Mouse (Mus musculus) thymus, postnatal 4 days (tissue): ENCODE data around the gene Zfp553.
A peak's percentile ranks its signal among the peaks of the same experiment; 100 is the strongest.

Source experiments
- DNase-seq: peaks from one replicate; pipeline ENCODE4 v3.0.0; 2021

Gene Zfp553

DNA sequence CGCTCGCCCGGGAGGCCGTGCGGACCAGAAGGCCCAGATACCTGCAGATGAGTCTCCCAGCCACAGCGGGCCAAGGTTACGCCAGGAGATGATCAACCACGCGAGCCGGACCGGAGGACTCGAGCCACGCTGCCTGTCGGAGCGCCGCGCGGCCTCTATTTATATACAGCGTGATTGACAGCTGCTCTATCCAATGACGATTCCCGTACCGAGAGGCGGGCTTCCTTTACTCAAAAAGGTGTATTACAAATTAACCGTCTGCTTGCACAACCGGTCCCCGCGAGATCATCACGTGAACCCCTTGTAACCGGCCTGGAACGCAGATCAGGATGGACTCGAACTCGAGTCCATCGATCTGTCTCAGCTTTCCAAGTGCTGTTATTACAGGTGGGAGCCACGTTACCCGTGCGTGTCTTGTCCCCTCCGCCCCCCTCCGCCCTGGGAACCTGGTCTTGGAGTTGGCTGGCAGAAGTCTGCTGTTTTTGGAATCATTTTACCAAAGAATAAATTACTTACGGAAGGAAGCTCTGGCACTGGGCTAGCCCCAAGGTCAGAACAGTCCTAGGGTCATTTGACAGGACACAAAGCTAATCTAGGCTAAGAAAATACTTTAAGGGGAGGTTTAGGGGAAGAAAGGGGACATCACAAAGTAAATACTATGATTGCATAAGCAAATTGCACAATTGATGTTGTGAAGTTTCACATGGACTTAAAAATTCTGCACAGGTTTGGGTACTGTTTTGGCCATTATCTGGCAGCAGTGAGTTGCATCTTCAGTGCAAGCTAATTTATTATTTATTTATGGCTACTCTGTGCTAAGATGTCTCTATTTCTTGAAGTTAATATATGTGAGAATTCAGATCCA is 41.3 kb downstream of the Zfp553 start, which contains the start of gene Sephs2:
Sephs2 (minus strand) TSS at position 131 of the 865 bp plus-strand sequence.
- DNase-seq: peak; percentile 93

DNA sequence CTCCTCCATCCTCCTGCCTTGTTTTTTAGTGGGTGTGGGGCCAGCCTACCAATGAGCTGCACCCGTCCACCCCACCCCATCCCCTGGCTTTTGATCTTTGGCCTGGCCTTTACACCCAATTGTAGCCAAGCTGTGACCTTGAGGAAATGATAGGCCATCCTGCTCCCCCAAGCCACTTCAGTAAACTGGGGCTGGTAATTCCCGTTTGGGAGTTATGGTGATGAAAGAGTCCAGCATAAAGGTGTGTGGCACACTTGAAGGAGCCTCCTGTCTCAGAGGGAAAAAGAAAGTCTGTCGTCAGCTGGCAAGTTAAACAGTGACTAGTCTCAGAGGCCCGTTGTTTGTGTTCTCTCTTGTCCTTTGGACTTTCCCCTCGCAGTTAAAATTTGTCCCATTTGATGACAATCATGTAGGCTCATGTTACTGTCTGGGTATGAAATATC is 43.7 kb downstream of the Zfp553 start:
- no peak for DNase-seq

DNA sequence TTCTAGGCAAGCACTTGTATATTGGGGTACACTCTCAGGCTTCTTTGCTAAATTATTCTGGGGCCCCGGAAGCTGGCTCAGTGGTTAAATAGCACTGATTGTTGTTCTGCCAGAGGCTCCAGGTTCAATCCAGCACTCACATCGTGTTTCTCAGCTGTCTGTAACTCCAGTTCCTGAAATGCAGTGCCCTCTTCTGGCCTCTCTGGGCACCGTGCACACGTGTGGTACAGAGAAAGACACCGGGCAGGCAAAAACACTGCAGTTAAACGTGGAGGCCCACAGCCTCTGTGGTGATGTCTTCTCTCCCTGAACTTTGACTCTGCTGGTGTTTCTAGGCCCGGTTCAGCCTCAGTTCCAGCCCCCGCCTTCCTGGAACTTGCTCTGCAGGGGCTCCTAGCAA is 45.5 kb downstream of the Zfp553 start:
- DNase-seq: peak; percentile 85

DNA sequence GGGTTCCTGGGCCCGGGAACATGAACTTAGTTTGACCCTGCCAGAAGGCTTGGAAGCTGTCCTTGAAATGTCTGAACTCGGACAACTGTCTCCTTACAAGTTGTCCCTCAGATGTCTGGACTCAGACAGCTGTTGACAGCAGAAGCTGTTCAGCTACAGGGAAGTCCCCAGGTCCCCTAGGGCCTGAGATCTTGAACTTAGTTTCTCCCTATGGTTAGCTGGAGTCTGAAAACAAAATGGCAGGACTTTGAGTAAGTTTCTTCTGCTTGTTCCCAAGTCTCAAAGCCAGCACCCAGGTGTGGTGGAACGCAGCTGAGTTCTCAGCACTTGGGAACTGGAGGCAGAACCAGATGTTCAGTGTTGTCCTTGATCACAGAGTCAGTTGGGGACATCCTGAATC is 47.2 kb downstream of the Zfp553 start:
- DNase-seq: peak; percentile 57

DNA sequence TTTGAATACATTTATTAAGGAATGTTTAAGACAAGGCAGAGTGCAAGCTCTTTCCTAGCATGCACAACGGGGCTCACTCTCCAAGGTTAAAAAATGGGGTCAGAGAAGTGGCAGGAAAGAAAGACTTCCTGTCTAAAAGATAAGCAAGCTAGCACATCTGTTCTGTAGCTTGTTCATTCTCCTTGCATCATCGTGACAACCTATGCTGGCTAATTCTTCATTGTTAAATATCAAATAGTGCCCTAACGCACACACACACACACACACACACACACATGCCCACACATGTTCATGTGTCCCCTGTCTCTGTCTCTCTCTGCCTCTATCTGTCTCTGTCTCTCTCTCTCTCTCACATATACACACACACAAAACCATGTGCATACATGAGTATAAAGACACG is 48.3 kb downstream of the Zfp553 start:
- DNase-seq: no peak

DNA sequence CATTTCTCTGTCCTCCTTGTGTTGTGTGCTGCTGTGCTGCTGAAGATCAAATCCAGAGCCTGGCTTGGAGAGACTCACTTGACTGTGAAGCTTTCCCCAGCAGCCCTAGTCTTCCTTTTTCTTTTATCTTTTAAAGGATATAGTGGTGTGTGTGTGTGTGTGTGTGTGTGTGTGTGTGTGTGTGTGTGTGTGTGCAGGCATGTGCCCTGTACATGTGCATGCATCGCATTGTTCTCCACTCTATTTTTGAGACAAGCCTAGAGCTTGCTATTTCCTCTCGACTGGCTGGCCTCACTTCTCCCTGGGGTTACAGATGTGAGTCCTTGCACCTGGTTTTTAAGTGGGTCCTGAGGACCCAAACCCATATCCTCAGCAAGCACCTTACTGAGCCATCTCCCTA is 49.3 kb downstream of the Zfp553 start:
- peak; percentile 53 for DNase-seq

DNA sequence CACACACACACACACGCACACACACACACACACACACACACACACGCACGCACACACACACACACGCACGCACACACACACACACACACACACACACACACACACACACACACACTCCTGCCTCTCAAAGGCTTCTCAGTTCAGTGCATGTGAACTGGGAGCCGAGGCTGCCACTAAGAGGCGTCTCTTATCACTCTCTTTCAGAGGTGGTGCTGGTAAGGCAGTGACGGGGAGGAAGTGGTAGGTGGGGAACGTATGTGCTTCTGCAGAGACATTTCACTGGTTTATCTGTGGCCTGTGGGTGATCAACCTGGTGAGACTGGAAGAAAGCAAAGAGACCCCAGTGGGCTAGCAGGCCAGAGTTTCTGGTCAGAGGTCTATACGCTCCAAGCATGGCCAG is 52.3 kb downstream of the Zfp553 start:
- peak; percentile 64 for DNase-seq
